Mouse (Mus musculus) layer of hippocampus, adult 9-11 months (tissue): ENCODE data around the gene Ttn.
"Not testable (repeated sequence)": the region's sequence is repeated elsewhere in the genome, so short reads cannot be mapped to it uniquely, and the experiment has no call there.

Source experiments
- DNase-seq: peaks from one replicate; pipeline ENCODE4 v3.0.0; 2022

The Ttn gene

DNA sequence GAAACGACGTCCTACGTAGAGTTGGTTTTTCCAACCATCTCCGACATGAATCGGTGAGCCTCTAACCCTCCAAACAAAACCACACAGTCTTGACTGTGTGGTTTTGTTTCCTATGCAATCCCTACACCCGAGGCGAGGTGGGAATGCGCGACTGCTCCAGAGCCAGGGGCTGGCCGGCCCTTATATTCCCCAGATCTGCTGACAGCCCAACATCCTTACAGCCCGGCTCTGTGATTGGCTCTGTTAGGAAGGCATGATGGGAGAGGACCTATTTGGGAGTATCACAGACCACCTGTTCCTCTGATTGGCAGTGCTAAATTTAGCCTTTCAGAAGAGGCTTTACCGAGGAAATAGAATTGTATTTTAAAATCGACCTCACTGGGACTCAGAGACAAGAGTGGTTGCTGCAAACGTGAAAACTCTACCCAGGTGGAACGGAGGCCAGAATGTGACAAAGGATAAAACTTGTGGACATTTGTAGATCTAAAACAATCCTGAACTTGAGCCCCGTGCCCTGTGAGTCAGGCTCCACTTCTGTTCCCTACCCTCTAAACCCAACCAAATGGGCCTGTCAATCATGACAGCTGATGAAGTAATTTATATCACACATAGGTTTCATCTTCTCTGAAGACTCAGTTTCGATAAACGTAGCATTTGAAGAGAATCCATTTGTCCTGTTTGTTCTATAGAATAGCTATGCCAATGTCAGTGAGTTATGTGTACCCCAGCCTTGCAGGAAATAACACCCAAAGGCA, at the start of gene Ttn:
TSS of gene Ttn (minus strand) at position 157 of the 755 bp plus-strand sequence.
- no peak for DNase-seq

DNA sequence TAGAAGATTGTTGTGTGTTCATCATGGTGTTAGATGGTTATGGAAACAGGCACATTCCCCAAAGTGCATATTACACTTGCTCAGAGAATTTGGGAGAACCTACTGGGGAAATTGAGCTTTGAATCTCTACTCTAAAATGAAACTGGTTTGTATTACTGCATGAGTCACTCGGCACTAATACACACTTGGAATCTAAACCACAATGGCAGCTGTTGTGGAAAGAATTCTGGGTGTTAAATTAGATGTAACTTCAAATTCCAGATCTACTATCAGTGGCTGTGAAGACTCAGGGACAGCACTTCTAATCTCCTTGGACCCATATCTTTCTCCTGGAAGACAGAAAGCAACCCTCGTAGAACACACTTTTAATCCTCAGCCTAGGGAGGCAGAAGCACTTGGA, 38.3 kb upstream of the Ttn start:
- no peak for DNase-seq

DNA sequence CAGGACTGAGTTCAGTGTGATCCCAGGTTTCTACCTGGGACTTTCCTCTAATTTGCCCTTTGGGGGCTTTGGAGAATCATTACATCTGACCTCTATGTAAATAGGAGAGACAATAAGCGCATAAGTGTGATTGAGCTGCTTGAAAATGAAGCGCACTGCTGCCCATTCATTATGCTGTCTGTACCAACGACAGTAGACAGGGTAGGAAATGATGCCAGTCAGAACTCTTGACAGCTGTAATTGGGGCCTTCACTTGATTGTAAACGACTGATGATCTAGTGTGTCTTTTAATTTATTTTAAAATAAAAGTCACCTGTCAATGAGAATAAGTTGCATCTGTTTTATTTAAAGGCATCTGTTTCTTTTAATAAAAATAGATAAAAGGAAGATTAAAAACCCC, 35.4 kb upstream of the Ttn start:
- DNase-seq = no peak

DNA sequence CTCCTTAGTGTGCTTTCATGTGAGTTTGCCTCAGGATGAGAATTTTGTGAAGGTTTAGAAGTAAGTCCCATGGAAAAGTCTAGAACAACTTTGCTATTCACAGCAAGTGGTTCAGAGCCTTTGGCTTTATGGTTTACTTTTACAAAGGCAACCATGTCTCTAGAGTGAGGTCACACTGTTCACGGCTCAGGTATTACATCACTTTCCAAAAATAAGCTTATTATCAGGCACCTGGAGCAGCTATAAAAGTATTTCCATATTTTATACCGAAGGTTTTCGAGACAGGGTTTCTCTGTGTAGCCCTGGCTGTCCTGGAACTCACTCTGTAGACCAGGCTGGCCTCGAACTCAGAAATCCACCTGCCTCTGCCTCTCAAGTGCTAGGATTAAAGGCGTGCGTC, 31.1 kb upstream of the Ttn start:
- DNase-seq = not testable (repeated sequence)

DNA sequence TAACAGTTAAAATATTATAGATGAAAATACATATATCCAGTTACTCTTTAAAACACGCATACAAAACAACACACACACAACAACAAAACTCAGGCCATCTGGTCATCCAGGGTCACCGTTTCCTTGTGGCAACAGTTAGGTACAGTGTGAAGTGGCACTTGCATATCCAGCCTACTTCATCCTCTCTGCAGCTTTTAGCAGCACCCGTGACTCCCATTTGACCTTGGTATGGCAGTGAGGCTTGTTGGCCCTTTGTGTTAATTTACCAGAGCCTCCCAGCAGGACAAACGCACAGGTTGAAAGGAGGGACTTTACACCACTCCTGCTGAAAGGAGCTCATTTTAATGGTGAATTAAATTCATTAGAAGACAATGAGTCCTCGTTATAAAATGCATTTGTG, 29.6 kb upstream of the Ttn start:
- no peak for DNase-seq

DNA sequence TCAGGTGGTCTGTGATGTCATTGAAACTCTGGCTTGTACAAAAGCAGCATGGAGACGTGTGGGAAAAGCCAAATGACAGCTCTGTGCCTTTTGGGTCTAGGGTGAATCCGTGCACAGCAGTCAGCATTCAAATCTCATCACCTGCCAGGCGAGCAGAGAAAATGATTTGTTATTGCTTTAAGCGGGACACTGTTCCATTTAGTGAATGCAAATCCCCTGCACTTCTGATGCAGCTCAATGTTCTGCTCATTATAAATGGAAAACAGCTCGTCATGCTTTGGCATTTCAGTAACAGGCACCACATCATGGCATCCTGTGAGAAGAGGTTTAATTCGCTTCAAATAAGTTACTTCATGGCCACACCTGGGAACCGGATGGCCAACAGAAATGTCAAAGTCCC, 24.7 kb upstream of the Ttn start:
- DNase-seq = no peak

DNA sequence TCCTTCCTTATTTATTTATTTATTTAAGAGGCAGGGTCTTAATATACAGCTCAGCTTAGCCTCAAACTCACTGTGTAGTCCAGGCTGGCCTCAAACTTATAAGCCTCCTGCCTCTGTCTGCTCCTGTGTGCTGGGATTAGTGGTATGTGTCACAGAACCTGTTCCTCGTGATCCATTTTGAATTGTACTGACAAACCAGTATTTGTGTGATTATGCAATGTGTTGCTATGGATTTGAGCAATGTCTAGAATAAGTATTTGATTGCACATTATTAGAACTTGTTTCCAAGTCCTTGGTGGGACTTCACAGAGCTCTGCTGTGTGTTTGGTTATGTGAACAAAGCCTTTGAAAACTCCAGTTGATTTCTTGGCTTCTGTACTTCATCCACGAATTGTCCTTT, 20.8 kb upstream of the Ttn start:
- DNase-seq = no peak

DNA sequence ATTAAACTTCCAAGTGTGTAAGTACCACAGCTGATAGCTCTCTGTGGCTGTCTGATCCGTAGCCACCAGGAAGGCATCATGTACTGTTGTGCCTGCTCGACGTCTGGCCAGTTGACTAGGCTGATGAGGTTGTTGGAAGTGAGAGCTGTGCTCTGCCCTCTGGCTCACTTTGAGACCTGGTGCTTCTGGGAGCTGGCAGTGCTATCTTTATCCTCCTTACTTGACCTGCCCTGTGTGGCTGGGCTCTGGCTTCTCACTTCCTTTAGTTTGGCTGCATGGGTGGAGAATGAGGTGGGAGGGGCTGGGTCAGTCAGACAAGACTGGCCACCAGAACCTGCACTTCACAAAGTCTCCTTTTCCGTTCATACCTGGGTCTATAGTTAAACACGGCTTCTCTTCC, 16.0 kb upstream of the Ttn start:
- no peak for DNase-seq

DNA sequence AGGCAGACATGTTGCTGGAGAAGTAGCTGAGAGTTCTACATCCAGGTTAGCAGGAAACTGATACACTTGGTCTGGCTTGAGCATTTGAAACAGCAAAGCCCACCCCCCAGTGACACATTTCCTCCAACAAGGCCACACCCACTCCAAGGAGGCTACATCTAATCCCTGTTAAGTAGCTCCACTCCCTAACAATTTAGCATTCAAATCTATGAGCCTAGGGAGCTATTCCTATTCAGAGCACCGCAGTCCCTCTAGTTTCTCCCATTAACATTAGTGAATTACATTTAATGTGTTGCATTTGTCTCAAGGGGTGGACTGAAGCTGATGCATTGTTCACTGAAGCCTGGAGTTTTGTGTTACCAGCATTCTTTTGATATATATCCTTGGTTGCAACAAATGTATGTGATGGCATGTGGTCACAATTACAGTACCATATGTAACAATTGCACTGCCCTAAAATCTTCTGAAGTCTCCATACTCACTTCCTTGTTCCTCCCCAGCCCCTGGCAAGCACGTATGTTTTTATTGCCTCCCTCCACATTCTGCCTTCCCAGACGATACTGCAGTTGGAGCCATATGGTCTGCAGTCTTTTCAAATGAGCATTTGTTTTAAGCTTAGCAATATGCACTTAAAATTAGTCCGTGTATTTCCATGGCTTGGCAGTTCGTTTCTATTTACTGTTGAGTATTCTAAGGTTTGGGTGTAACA, 10.3 kb upstream of the Ttn start:
- peak; percentile 72 for DNase-seq

DNA sequence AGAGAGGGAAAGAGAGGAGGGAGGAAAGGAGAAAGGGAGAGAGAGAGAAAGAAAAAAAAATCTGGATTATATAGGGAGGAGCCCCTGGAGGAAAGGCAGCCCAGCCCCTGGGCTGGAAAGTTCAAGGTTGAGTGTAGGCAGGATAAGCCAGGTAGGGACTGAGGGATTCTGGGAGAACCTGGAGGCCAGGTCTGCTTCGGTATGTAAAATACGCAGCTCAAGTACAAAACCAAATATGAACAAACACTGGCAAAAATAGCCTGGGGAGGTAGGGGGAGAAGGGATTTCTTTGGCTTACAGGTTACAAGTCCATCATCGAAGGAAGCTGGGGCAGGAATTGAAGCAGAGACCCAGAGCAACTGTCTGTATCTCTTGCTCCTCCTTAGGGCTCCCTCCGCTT, 5.0 kb upstream of the Ttn start:
- DNase-seq = no peak

DNA sequence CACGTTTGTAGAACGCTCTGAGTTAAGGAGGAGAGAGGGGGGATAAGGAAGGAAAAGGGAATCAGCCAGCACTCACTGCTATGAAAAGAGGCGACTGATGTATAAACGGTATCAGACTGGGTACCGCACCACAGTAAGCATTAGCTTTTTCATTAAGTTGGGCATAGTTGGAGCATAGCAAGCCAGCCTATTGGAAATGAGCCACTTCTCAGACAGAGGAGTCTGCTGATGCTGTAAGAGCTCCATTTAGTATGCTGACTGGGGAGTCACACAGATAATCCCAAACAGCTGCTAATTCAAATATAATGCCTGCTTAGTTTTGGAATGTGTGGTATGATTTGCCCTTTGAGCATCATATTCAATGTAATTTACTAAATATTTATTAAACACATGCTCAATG, 2.0 kb upstream of the Ttn start:
- no peak for DNase-seq

DNA sequence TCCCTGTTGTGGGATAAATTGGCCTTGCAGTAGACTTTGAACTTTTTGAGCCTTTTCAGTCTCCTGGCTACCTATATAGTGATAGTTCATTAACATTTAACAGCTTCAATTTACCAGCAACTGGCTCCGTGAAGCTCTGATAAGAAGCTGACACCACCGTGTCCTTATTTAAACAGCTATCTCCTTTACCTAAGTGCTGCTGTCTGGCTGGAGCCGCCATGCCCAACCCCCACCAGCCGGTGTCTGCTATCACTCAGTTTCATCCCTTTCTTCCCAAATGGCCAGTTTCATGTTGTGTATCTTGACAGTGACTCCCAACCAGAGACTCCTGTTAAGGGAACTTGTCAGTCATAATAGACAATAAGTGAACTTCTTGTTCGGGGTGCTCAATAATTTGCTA, 1.3 kb upstream of the Ttn start:
- no peak for DNase-seq

DNA sequence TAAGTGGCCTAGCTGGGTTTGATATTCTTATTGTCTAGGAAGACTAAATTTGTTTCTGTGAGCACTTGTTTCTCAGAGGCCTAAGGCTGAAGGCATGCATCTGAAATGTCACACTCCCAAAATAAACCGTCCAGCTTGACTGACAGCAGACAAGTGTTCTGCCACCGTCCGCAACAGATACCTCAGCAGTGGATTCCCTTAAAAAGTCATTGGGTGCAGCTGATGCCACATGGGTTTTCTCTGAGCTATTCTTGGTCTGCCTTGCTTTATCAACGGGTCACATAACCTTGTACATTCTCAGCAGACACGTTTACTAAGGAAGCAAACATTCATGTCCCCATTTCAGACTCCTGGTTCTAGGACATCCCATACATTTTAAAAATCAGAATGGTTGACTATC, 630 bp downstream of the Ttn start:
- no peak for DNase-seq

DNA sequence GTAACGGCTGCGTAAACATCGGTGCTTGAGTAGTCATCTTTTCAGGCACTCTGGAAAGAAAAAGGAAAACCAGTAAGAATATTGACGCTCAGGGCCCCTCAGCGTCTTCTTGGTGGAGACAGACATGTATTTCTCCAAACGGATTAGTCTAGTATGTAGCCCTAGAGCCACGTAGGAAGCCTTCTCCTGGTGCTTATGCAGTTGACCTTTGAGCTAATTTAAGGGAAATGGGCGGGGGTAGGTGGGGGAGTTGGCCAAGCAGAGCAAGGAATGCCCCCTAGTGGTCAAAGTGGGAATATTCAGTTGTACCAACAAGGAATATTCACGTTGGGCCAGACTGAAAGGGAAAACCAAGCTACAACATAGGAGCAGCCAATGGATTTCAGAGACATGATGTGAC, 2.2 kb downstream of the Ttn start:
- no peak for DNase-seq

DNA sequence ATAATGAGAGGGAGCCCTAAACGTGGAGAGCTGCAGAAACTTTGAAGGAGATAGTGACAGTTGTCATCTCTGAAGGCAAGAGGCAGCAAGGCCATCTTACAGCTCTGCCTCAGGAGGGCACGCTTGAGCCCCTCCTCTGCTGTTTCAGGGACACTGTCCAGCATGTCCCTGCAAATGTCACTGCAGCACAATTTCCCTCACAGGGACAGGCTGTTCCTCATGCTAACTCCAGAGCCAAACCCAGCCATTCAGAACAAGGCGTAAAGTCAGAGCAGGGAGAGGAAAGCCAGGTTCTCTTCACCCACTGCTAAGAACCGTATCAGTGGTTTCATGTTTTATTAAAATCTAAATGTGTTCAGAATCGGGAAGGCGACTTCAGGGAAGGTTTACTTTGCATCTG, 4.7 kb downstream of the Ttn start:
- DNase-seq = no peak

DNA sequence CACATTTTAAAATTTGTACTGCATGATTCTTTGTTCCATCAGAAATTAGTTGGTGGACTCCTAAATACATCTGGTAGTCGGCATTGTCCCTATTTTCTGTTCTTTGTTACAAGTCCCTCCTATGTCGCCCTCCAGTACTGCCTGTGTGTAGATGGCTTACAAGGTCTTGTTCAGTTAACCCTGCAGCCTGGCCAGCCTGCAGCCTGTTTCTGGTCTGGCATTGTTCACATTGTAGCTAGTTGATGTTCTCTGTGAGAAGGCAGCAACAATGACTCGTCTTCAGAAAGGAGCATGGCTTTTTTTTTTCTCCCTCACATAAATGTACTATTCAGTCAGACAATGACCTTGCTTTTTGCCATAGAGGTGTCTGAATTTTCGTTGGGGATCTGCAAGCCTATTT, 10.3 kb downstream of the Ttn start:
- DNase-seq = no peak

DNA sequence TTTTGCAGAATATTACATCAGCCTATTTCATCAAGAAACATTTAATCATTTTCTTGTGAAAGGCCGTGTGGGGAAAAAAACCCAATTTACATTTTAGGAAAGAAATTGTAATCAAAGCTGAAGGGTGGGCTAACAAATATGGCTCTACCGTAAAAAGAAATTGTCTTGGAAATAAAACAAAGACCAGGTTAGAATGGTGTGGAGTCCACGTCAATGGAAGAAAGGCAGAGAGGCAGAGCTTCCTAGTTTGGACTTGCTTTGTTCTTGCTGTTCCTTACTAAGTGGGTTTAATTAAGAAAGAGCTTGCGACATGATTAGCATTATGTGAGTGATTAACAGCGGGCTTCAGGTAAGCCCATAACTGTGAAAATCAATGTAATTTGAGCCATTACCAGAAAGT, 11.3 kb downstream of the Ttn start:
- no peak for DNase-seq

DNA sequence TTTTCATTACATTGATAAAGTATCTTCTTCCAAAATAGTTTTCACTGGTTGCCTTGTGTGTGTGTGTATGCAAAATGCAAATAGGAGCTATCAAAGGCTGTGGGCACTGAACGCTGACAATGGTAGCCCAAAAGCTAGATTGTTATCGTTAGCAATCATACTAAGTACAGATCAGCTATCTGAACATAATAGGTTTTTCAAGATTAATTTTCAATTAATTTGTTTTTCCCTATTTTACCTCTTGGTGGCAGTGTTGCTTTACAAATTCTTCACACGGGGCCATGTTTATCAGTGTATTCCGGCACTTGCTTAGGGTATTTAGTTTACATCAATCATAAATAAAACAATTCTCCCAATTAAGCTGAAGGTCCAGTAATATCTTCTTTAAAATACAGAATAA, 11.7 kb downstream of the Ttn start:
- DNase-seq = no peak

DNA sequence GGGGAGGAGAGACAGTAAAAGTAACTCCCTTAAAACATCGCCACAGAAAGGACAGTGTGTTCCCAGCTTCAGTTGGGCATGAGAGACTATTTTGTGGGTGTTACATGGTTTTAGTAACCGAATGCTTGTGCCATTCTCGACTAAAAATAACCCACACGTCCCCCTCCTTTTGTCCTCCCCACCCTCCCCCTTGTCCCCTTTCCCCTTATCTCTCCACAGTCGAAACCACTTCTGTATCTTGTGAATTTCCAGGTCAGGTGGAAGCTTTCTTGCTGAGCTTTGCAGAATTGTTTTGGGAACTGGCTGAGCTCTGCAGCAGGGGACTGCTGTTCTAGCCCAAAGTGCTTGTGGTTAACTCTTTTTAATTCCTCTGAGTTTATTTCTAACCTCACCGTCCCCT, 12.1 kb downstream of the Ttn start:
- DNase-seq = no peak

DNA sequence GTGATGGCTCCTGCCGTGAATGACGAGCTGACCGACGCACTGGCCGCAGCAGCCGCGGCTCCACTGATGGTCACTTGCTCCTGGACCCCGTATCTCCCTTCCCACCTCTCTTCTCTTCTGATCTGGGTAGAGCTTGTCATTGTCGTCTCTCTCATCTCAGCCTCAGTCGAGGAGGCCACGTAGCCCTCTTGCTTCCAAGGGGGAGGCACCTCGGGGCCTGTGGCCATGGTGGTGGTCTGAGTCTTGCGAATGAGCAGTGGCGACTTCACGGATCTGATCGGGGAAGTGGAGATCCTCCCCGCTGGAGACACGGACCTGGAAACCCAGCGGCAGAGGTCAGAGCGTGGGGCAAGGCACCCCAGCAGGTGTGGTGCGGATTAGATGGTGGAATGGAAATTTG, 12.7 kb downstream of the Ttn start:
- DNase-seq = no peak

DNA sequence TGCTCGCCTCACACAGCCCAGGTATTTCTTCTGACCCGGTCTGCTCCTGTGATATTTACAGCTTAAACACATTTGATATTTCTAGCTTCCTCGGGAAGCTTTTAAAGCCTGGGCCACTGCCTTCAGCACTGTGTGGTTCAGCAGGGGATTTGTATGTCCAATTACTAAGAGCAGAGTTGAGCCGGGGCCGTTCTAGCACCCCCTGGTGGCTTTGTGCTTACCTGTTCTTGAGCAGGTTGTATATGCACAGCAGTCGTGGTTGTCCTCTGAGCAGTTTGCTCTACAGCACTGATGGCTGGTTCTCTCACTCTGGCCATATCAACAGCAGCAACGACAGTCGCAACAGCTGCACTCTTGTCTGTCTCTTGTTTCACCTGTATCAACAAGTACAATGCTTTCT, 13.4 kb downstream of the Ttn start:
- DNase-seq = peak; percentile 65

DNA sequence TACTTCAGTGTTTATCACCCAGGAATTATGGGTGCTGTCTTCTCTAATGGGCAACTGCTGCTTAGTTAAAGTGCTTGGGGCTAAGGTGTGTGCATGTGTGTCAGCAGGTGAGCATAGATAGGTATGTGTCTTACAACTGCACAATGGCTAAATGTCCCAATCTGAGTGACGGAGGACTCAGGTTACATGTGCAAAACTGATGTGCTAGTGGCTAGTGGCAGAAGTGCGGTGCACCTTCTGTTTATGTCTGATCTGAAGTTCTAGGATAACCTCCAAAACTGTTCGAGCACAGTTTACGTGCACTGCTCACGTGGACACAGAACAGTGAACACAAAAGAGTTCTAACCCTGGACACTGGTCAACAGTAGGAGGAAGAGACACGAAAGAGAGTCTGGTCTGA, 15.8 kb downstream of the Ttn start:
- DNase-seq = no peak

DNA sequence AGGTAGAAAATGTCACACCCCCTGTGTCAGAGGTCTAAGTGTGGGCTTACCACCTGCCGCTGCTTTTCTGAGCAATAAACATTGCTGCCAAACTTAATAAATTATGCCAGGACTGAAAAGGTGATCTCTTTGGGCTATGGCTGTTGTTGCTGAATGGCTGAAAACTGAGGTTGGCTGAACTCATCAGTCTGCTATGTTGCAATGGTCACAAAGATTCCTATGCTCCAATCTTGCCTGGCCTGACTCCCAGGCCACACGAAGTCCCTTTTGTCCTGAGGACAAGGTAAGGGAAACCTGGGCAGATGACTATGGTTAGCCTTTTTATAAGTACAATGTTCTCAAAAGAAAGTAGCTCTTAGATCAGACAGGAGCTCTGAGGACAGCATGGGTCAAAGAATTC, 16.3 kb downstream of the Ttn start:
- DNase-seq = no peak

DNA sequence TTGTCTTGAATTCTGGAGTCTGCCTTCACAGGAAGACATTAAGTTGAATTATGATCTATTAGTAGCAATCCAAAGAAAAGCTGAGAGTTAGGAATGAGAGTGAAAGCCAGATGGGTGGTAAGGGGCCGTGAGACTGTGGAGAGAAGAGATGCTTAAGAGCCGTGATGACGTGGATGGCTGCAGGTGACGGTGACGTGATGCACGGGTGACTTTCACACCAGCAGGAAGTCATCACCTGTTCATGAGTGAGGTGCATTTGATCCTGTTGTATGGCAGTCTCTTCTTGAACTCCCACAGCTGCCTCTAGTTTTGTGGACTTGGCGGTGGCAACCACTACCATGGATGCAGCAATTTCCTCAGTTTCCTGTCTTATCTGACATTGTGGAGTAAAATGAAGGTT, 16.8 kb downstream of the Ttn start:
- DNase-seq = no peak

DNA sequence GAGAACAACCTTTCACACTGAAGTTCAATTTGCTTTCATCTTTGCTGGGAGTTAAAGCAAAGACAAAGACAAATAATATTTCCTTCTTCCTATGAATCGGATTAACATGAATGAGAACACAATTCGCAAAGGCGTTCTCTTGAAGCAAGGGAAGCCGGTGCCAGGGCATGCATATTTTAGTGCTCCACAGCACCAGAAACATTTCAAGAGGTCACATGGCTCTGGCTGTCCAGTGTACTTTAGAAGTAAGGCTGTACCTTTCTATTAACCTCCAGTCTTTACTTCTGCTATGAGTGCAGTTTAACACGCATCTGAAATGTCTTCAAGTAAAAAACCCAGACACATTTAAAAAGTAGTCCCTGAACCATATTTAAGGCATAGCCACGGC, 20.3 kb downstream of the Ttn start:
- DNase-seq = no peak
